Mouse (Mus musculus): ENCODE results near the gene Pink1. TPM values are rescaled to one million over a fixed set of nuclear protein-coding genes. Genes with fewer than 3 reads are reported as not detected.
A peak's percentile ranks its signal among the peaks of the same experiment; 100 is the strongest.
"Not testable (repeated sequence)": the region's sequence is repeated elsewhere in the genome, so short reads cannot be mapped to it uniquely, and the experiment has no call there.

The Pink1 gene
- polyA plus RNA-seq, 1 experiment from 2014 or later: 24.1 TPM

DNA sequence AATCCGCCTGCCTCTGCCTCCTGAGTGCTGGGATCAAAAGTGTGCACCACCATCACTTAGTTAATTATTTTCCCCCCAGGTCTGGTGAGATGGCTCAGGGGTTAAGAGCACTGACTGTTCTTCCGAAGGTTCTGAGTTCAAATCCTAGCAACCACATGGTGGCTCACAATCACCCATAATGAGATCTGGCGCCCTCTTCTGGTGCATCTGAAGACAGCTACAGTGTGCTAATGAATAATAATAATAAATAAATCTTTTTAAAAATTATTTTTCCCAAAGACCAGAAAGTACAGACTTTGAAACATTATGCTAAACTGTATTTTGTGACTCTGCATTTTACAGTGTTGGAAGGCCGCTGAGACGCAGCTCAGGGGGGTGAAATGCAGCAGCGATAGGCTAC, 9.5 kb upstream of the Pink1 start:
- Histone ChIP-seq H3K4me2 (replicated peaks; ENCODE audit: low read depth, low read length) (no peak overlapping the region), H3K27ac (ENCODE audit: low read length) (no peak overlapping the region), H3K27me3 (ENCODE audit: control insufficient read depth, insufficient read depth, low read length) (no peaks in the 10 kb centered on the region), H3K4me1 (ENCODE audit: control insufficient read depth, insufficient read depth, low read length) (no peaks in the 10 kb centered on the region), H3K36me3 (ENCODE audit: control insufficient read depth, insufficient read depth, low read length) (no peaks in the 10 kb centered on the region), H3K9ac (replicated peaks; ENCODE audit: low read depth, low read length) (no peak overlapping the region), H3K9me3 (ENCODE audit: control insufficient read depth, low read depth, low read length) (no peaks in the 10 kb centered on the region), H3K4me3 (ENCODE audit: low read depth, low read length) (no peak overlapping the region)
- no peak for ATAC-seq (ENCODE audit: insufficient number of reproducible peaks, insufficient read depth, low FRiP score, low read depth)
- 85% methylated on average over 6 of the region's 6 CpGs for WGBS

DNA sequence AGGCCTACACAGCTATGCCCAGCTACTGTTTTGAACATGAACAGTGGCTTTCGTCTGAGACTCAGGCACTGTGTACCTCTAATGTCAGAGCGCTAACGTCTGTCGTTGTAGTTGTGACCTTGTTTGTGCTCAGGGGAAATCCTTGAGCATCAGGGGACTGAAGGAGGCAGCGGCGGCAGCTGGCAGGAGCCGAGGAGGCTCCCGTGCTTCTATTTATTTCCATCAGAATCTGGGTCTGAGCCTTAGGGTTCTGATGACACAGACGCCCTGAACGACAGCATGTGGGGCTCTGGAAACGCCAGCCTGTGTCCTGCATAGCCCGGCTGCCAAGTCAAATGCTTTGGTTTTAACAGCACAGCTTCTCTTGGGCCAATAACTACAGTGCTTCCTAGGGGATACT, 8.9 kb upstream of the Pink1 start:
- Histone ChIP-seq H3K36me3 (ENCODE audit: control insufficient read depth, insufficient read depth, low read length) (no peaks in the 10 kb centered on the region), H3K4me2 (replicated peaks; ENCODE audit: low read depth, low read length) (no peak overlapping the region), H3K9me3 (ENCODE audit: control insufficient read depth, low read depth, low read length) (no peaks in the 10 kb centered on the region), H3K9ac (replicated peaks; ENCODE audit: low read depth, low read length) (no peak overlapping the region), H3K27ac (ENCODE audit: low read length) (no peak overlapping the region), H3K4me1 (ENCODE audit: control insufficient read depth, insufficient read depth, low read length) (no peaks in the 10 kb centered on the region), H3K4me3 (ENCODE audit: low read depth, low read length) (no peak overlapping the region), H3K27me3 (ENCODE audit: control insufficient read depth, insufficient read depth, low read length) (no peaks in the 10 kb centered on the region)
- ATAC-seq (ENCODE audit: insufficient number of reproducible peaks, insufficient read depth, low FRiP score, low read depth): no peak
- 83% methylated on average over 12 of the region's 12 CpGs for WGBS

- H3K4me3 ChIP-seq (ENCODE audit: low read depth, low read length): no peak overlapping the region
- peak; percentile 74 for ATAC-seq (ENCODE audit: insufficient number of reproducible peaks, insufficient read depth, low FRiP score, low read depth)
- H3K9me3 ChIP-seq (ENCODE audit: control insufficient read depth, low read depth, low read length): no peaks in the 10 kb centered on the region
- H3K4me2 ChIP-seq (replicated peaks; ENCODE audit: low read depth, low read length): no peak overlapping the region
- H3K27me3 ChIP-seq (ENCODE audit: control insufficient read depth, insufficient read depth, low read length): no peaks in the 10 kb centered on the region
- no peak overlapping the region for H3K27ac ChIP-seq (ENCODE audit: low read length)
- H3K9ac ChIP-seq (replicated peaks; ENCODE audit: low read depth, low read length): no peak overlapping the region
- WGBS: 66% methylated on average over 4 of the region's 4 CpGs
- no peaks in the 10 kb centered on the region for H3K36me3 ChIP-seq (ENCODE audit: control insufficient read depth, insufficient read depth, low read length)
- H3K4me1 ChIP-seq (ENCODE audit: control insufficient read depth, insufficient read depth, low read length): no peaks in the 10 kb centered on the region
Observed at GRCm38 (mm10) chr4:138333135-138333534, 7.0 kb upstream of the Pink1 start.

GRCm38 (mm10) chr4:138331647-138332046, 5.5 kb upstream of the Pink1 start:
- H3K9me3 ChIP-seq (ENCODE audit: control insufficient read depth, low read depth, low read length): no peaks in the 10 kb centered on the region
- no peak for ATAC-seq (ENCODE audit: insufficient number of reproducible peaks, insufficient read depth, low FRiP score, low read depth)
- H3K27me3 ChIP-seq (ENCODE audit: control insufficient read depth, insufficient read depth, low read length): no peaks in the 10 kb centered on the region
- 78% methylated on average over 9 of the region's 9 CpGs for WGBS
- no peak overlapping the region for H3K9ac ChIP-seq (replicated peaks; ENCODE audit: low read depth, low read length)
- H3K4me3 ChIP-seq (ENCODE audit: low read depth, low read length): no peak overlapping the region
- H3K4me1 ChIP-seq (ENCODE audit: control insufficient read depth, insufficient read depth, low read length): no peaks in the 10 kb centered on the region
- H3K27ac ChIP-seq (ENCODE audit: low read length): no peak overlapping the region
- no peak overlapping the region for H3K4me2 ChIP-seq (replicated peaks; ENCODE audit: low read depth, low read length)
- H3K36me3 ChIP-seq (ENCODE audit: control insufficient read depth, insufficient read depth, low read length): no peaks in the 10 kb centered on the region

- Histone ChIP-seq H3K9me3 (ENCODE audit: control insufficient read depth, low read depth, low read length) (no peaks in the 10 kb centered on the region), H3K4me1 (ENCODE audit: control insufficient read depth, insufficient read depth, low read length) (no peaks in the 10 kb centered on the region), H3K9ac (replicated peaks; ENCODE audit: low read depth, low read length) (no peak overlapping the region), H3K36me3 (ENCODE audit: control insufficient read depth, insufficient read depth, low read length) (no peaks in the 10 kb centered on the region), H3K27ac (ENCODE audit: low read length) (no peak overlapping the region), H3K4me2 (replicated peaks; ENCODE audit: low read depth, low read length) (no peak overlapping the region), H3K27me3 (ENCODE audit: control insufficient read depth, insufficient read depth, low read length) (no peaks in the 10 kb centered on the region), H3K4me3 (ENCODE audit: low read depth, low read length) (no peak overlapping the region)
- no peak for ATAC-seq (ENCODE audit: insufficient number of reproducible peaks, insufficient read depth, low FRiP score, low read depth)
- WGBS: 14% methylated on average over 15 of the region's 15 CpGs
Observed at GRCm38 (mm10) chr4:138330264-138330671, 4.2 kb upstream of the Pink1 start.

- H3K36me3 ChIP-seq (ENCODE audit: control insufficient read depth, insufficient read depth, low read length): no peaks in the 10 kb centered on the region
- H3K4me2 ChIP-seq (replicated peaks; ENCODE audit: low read depth, low read length): peak overlapping the region; percentile 19; the same call in 1 of the 2 replicates
- H3K27ac ChIP-seq (ENCODE audit: low read length): no peak overlapping the region
- peaks cover 5% of the 10 kb centered on the region; the same call in 1 of the 2 replicates for H3K4me1 ChIP-seq (ENCODE audit: control insufficient read depth, insufficient read depth, low read length)
- H3K9ac ChIP-seq (replicated peaks; ENCODE audit: low read depth, low read length): no peak overlapping the region
- H3K27me3 ChIP-seq (ENCODE audit: control insufficient read depth, insufficient read depth, low read length): no peaks in the 10 kb centered on the region
- H3K4me3 ChIP-seq (ENCODE audit: low read depth, low read length): 0 out of 2 replicates have a peak overlapping the region, but pooled peaks have one; percentile 9
- ATAC-seq (ENCODE audit: insufficient number of reproducible peaks, insufficient read depth, low FRiP score, low read depth): no peak
- H3K9me3 ChIP-seq (ENCODE audit: control insufficient read depth, low read depth, low read length): no peaks in the 10 kb centered on the region
- 71% methylated on average over 7 of the region's 7 CpGs for WGBS
Observed at GRCm38 (mm10) chr4:138327891-138328470, 1.9 kb upstream of the Pink1 start.

GRCm38 (mm10) chr4:138327155-138327554, 1.0 kb upstream of the Pink1 start:
- ATAC-seq (ENCODE audit: insufficient number of reproducible peaks, insufficient read depth, low FRiP score, low read depth); H3K27me3 ChIP-seq (ENCODE audit: control insufficient read depth, insufficient read depth, low read length); H3K27ac ChIP-seq (ENCODE audit: low read length); H3K4me2 ChIP-seq (replicated peaks; ENCODE audit: low read depth, low read length); H3K4me1 ChIP-seq (ENCODE audit: control insufficient read depth, insufficient read depth, low read length); H3K36me3 ChIP-seq (ENCODE audit: control insufficient read depth, insufficient read depth, low read length); H3K4me3 ChIP-seq (ENCODE audit: low read depth, low read length); H3K9me3 ChIP-seq (ENCODE audit: control insufficient read depth, low read depth, low read length); H3K9ac ChIP-seq (replicated peaks; ENCODE audit: low read depth, low read length): not testable (repeated sequence)
- WGBS: 62% methylated on average over 8 of the region's 12 CpGs

GRCm38 (mm10) chr4:138325466-138326076, 536 bp downstream of the Pink1 start:
- no peaks in the 10 kb centered on the region for H3K27me3 ChIP-seq (ENCODE audit: control insufficient read depth, insufficient read depth, low read length)
- peak overlapping the region; percentile 95 for H3K9ac ChIP-seq (replicated peaks; ENCODE audit: low read depth, low read length)
- H3K36me3 ChIP-seq (ENCODE audit: control insufficient read depth, insufficient read depth, low read length): no peaks in the 10 kb centered on the region
- 0% methylated on average over 45 of the region's 45 CpGs for WGBS
- ATAC-seq (ENCODE audit: insufficient number of reproducible peaks, insufficient read depth, low FRiP score, low read depth): peak; percentile 92
- peak overlapping the region; percentile 45 for H3K4me2 ChIP-seq (replicated peaks; ENCODE audit: low read depth, low read length)
- H3K4me3 ChIP-seq (ENCODE audit: low read depth, low read length): peak overlapping the region; percentile 95
- H3K27ac ChIP-seq (ENCODE audit: low read length): peak overlapping the region; percentile 96
- peaks cover 12% of the 10 kb centered on the region; the same call in 1 of the 2 replicates for H3K4me1 ChIP-seq (ENCODE audit: control insufficient read depth, insufficient read depth, low read length)
- H3K9me3 ChIP-seq (ENCODE audit: control insufficient read depth, low read depth, low read length): no peaks in the 10 kb centered on the region
